In genomic region chr4:12654568-12655456, GRCm38 (mm10) we compare ENCODE assay signal across 10 mouse cellular contexts.
DNase-seq lines count a peak whose midpoint lies in the region; ATAC-seq and TF ChIP-seq lines count a peak whose summit lies in the region.
"Had no signal": no experiment of that assay in that cellular context is flagged by ENCODE, and none has a peak within 500 bp of the region (broad histone marks: within the 10 kb centered on the region; RNA-seq: fewer than 3 reads in every experiment).

No protein-coding gene starts in this region.

- TF ChIP-seq CTCF in hindbrain, postnatal 0 days (IDR thresholded peaks at IDR 0.05; ENCODE audit: low read depth), result no peak
- TF ChIP-seq CTCF in midbrain, postnatal 0 days (IDR thresholded peaks at IDR 0.05), result no peak

- H3K9ac ChIP-seq in kidney, embryonic 14.5 days (ENCODE audit: low read depth, low read length), result no peak overlapping the region
- no peak overlapping the region for H3K9ac ChIP-seq in forebrain, embryonic 15.5 days (replicated peaks)
- no peak overlapping the region for H3K9ac ChIP-seq in hindbrain, postnatal 0 days (replicated peaks; ENCODE audit: low read length)
- H3K9ac ChIP-seq in midbrain, postnatal 0 days (replicated peaks; ENCODE audit: low read length, poor library complexity, severe bottlenecking), result no peak overlapping the region

- WGBS in kidney, embryonic 14.5 days, result 41% methylated on average over 12 of the region's 12 CpGs
- WGBS in forebrain, embryonic 15.5 days, result 51% methylated on average over 12 of the region's 12 CpGs
- WGBS in hindbrain, postnatal 0 days, result 47% methylated on average over 12 of the region's 12 CpGs
- WGBS in midbrain, postnatal 0 days, result 35% methylated on average over 12 of the region's 12 CpGs

- H3K9me3 ChIP-seq in kidney, embryonic 14.5 days (ENCODE audit: control insufficient read depth, low read length), result no peaks in the 10 kb centered on the region
- no peaks in the 10 kb centered on the region for H3K9me3 ChIP-seq in forebrain, embryonic 15.5 days
- H3K9me3 ChIP-seq in hindbrain, postnatal 0 days (ENCODE audit: low read length), result no peaks in the 10 kb centered on the region
- H3K9me3 ChIP-seq in midbrain, postnatal 0 days (ENCODE audit: low read length), result no peaks in the 10 kb centered on the region

- H3K4me1 ChIP-seq in kidney, embryonic 14.5 days (ENCODE audit: control insufficient read depth, insufficient read depth, low read length), result no peaks in the 10 kb centered on the region
- H3K4me1 ChIP-seq in forebrain, embryonic 15.5 days, result peaks cover 17% of the 10 kb centered on the region
- no peaks in the 10 kb centered on the region for H3K4me1 ChIP-seq in hindbrain, postnatal 0 days (ENCODE audit: insufficient read depth, low read length)
- peaks cover 4% of the 10 kb centered on the region; the same call in 1 of the 2 replicates for H3K4me1 ChIP-seq in midbrain, postnatal 0 days (ENCODE audit: insufficient read depth, low read length)

- no peak overlapping the region for H3K27ac ChIP-seq in kidney, embryonic 14.5 days (ENCODE audit: low read depth, low read length)
- no peak overlapping the region for H3K27ac ChIP-seq in forebrain, embryonic 15.5 days (replicated peaks)
- no peak overlapping the region for H3K27ac ChIP-seq in hindbrain, postnatal 0 days
- H3K27ac ChIP-seq in midbrain, postnatal 0 days (ENCODE audit: low read depth, low read length), result 0 out of 2 replicates have a peak overlapping the region, but pooled peaks have one; percentile 19

- ATAC-seq in kidney, embryonic 14.5 days (ENCODE audit: low FRiP score, low TSS enrichment), result peak; percentile 28; the same call in 1 of the 2 replicates
- peak; percentile 61; the same call in 1 of the 2 replicates for ATAC-seq in forebrain, embryonic 15.5 days (replicated peaks)
- peak; percentile 58; the same call in 1 of the 2 replicates for ATAC-seq in hindbrain, postnatal 0 days
- ATAC-seq in midbrain, postnatal 0 days (ENCODE audit: low FRiP score), result 0 out of 2 replicates have a peak, but pooled peaks have one; percentile 10

- H3K27me3 ChIP-seq in kidney, embryonic 14.5 days (ENCODE audit: control insufficient read depth, insufficient read depth, low read length), result no peaks in the 10 kb centered on the region
- no peaks in the 10 kb centered on the region for H3K27me3 ChIP-seq in forebrain, embryonic 15.5 days
- H3K27me3 ChIP-seq in hindbrain, postnatal 0 days (ENCODE audit: insufficient read depth, low read length), result no peaks in the 10 kb centered on the region
- no peaks in the 10 kb centered on the region for H3K27me3 ChIP-seq in midbrain, postnatal 0 days (ENCODE audit: insufficient read depth, low read length)

- DNase-seq in kidney, postnatal 36 days, result no peak
- DNase-seq in hindbrain, postnatal 0 days (ENCODE audit: low spot score), result no peak
- no peak for DNase-seq in midbrain, postnatal 0 days (ENCODE audit: low spot score)
- no peak for DNase-seq in cerebellum, postnatal 14 days
- no peak for DNase-seq in ovary, postnatal 36 days (ENCODE audit: low spot score)
- DNase-seq: kidney, adult 9 months; thymus, postnatal 25 days had no signal

- peak overlapping the region; percentile 17; the same call in 1 of the 2 replicates for H3K4me3 ChIP-seq in kidney, embryonic 14.5 days (ENCODE audit: low read length)
- no peak overlapping the region for H3K4me3 ChIP-seq in forebrain, embryonic 15.5 days
- no peak overlapping the region for H3K4me3 ChIP-seq in hindbrain, postnatal 0 days (ENCODE audit: low read length)
- no peak overlapping the region for H3K4me3 ChIP-seq in midbrain, postnatal 0 days (ENCODE audit: low read depth, low read length)
- H3K4me3 ChIP-seq: erythroblast, embryonic 14.5 days had no signal

- peak overlapping the region; percentile 41 for H3K4me2 ChIP-seq in kidney, embryonic 14.5 days (replicated peaks; ENCODE audit: low read depth, low read length)
- no peak overlapping the region for H3K4me2 ChIP-seq in forebrain, embryonic 15.5 days (replicated peaks)
- H3K4me2 ChIP-seq in hindbrain, postnatal 0 days (ENCODE audit: low read depth, low read length), result peak overlapping the region; percentile 33; the same call in 1 of the 2 replicates
- peak overlapping the region; percentile 21 for H3K4me2 ChIP-seq in midbrain, postnatal 0 days (ENCODE audit: low read depth, low read length, poor library complexity, severe bottlenecking)

- no peaks in the 10 kb centered on the region for H3K36me3 ChIP-seq in kidney, embryonic 14.5 days (ENCODE audit: control insufficient read depth, insufficient read depth, low read length)
- H3K36me3 ChIP-seq in forebrain, embryonic 15.5 days, result no peaks in the 10 kb centered on the region
- H3K36me3 ChIP-seq in hindbrain, postnatal 0 days (ENCODE audit: insufficient read depth, low read length), result no peaks in the 10 kb centered on the region
- no peaks in the 10 kb centered on the region for H3K36me3 ChIP-seq in midbrain, postnatal 0 days (ENCODE audit: insufficient read depth, low read length)

Comparison
In these comparisons a context has a peak if more than half of its experiments do, and no peak if none do; other contexts are left out.
1. ATAC-seq: peak in every context shown above with its lines; median percentile 61 in forebrain, embryonic 15.5 days; 58 in hindbrain, postnatal 0 days; 28 in kidney, embryonic 14.5 days; 10 in midbrain, postnatal 0 days.